Mouse (Mus musculus) CH12.LX (cell line): Measurements from ENCODE around the gene Galnt5. TPM values are rescaled to one million over a fixed set of nuclear protein-coding genes. Genes with fewer than 3 reads are reported as not detected.
A peak's percentile ranks its signal among the peaks of the same experiment; 100 is the strongest.

ENCODE experiments used
- DNase-seq: peaks from one replicate; pipeline ENCODE4 v3.0.0-alpha.2; 2013; ENCODE audit errors: extremely low read depth
- H3K27ac ChIP-seq: 2 replicates; pipeline ENCODE4 v1.5.1; 2012; ENCODE audit warnings: low read depth, mild to moderate bottlenecking, control low read depth, moderate library complexity; ENCODE audit not compliant: insufficient read depth
- H3K27me3 ChIP-seq: replicated peaks from 2 replicates; pipeline ENCODE3; 2012; ENCODE audit warnings: inconsistent platforms
- H3K36me3 ChIP-seq, 2 experiments: replicated peaks in 1 of 2; 2 replicates each; pipeline versions ENCODE3 to v1.6.1; 2012; ENCODE audit warnings: inconsistent platforms in 1 of 2, low read length in 1 of 2, mild to moderate bottlenecking in 1 of 2, mixed read lengths in 1 of 2, moderate library complexity in 1 of 2; ENCODE audit not compliant: control insufficient read depth in 1 of 2, insufficient read depth in 1 of 2
- H3K4me1 ChIP-seq, 2 experiments: 2 replicates each; pipeline ENCODE4 v1.6.1; 2012; ENCODE audit warnings: inconsistent platforms in 1 of 2, moderate library complexity in 1 of 2; ENCODE audit not compliant: insufficient read depth in 2 of 2, control insufficient read depth in 1 of 2
- H3K4me2 ChIP-seq: 2 replicates; pipeline ENCODE4 v1.6.1; 2012; ENCODE audit warnings: low read depth, mild to moderate bottlenecking, control low read depth; ENCODE audit not compliant: poor library complexity, insufficient read depth, severe bottlenecking
- H3K4me3 ChIP-seq, 3 experiments: fragments of 150-350 bp in 1 of 3; sonication (generic) in 1 of 3; replicated peaks in 1 of 3; 2 replicates each; pipeline versions ENCODE3 to v1.5.1; 2011 to 2012; ENCODE audit warnings: low read depth in 2 of 3, low read length in 2 of 3, mild to moderate bottlenecking in 2 of 3, moderate library complexity in 2 of 3, control low read depth in 1 of 3, improper control_type of control experiment in 1 of 3, inconsistent platforms in 1 of 3, mixed read lengths in 1 of 3; ENCODE audit not compliant: poor library complexity in 1 of 3
- H3K79me2 ChIP-seq: replicated peaks from 2 replicates; pipeline ENCODE4 v1.6.1; 2012; ENCODE audit warnings: mild to moderate bottlenecking, moderate library complexity; ENCODE audit not compliant: control insufficient read depth, poor library complexity, insufficient read depth, severe bottlenecking; ENCODE audit errors: extremely low read depth
- H3K9ac ChIP-seq: 2 replicates; pipeline ENCODE4 v1.6.1; 2012; ENCODE audit warnings: low read depth, mild to moderate bottlenecking, control low read depth, moderate library complexity; ENCODE audit not compliant: insufficient read depth
- H3K9me3 ChIP-seq: replicated peaks from 2 replicates; pipeline ENCODE3; 2012; ENCODE audit warnings: low read length, inconsistent platforms, mixed read lengths
- E2F4 ChIP-seq: IDR thresholded peaks from 2 replicates; pipeline ENCODE4 v1.6.1; 2011; ENCODE audit warnings: low read depth, low read length, improper control_type of control experiment; ENCODE audit not compliant: insufficient replicate concordance
- ETS1 ChIP-seq: conservative IDR thresholded peaks from 2 replicates; pipeline ENCODE4 v1.6.1; 2012; ENCODE audit warnings: low read depth, mild to moderate bottlenecking, inconsistent platforms, low read length, improper control_type of control experiment, moderate library complexity
- HCFC1 ChIP-seq: IDR thresholded peaks from 2 replicates; pipeline ENCODE4 v1.6.1; 2012; ENCODE audit warnings: low read depth, mild to moderate bottlenecking, inconsistent platforms, low read length, improper control_type of control experiment
- JUND ChIP-seq: conservative IDR thresholded peaks from 2 replicates; pipeline ENCODE4 v1.6.1; 2011; ENCODE audit warnings: low read depth, low read length, improper control_type of control experiment
- MAFK ChIP-seq: IDR thresholded peaks from 2 replicates; pipeline ENCODE4 v1.6.1; 2011; ENCODE audit warnings: low read length, improper control_type of control experiment; ENCODE audit not compliant: insufficient replicate concordance
- MAX ChIP-seq: IDR thresholded peaks from 2 replicates; pipeline ENCODE4 v1.6.1; 2011; ENCODE audit warnings: low read length, improper control_type of control experiment
- MEF2A ChIP-seq: IDR thresholded peaks from 2 replicates; pipeline ENCODE4 v1.6.1; 2014; ENCODE audit warnings: low read depth, mild to moderate bottlenecking, inconsistent platforms, low read length, improper control_type of control experiment, borderline replicate concordance
- NRF1 ChIP-seq: IDR thresholded peaks from 2 replicates; pipeline ENCODE4 v1.6.1; 2014; ENCODE audit warnings: low read depth, mild to moderate bottlenecking, inconsistent platforms, low read length, improper control_type of control experiment, moderate library complexity
- RAD21 ChIP-seq: IDR thresholded peaks from 2 replicates; pipeline ENCODE4 v1.6.1; 2011; ENCODE audit warnings: low read depth, mild to moderate bottlenecking, low read length, improper control_type of control experiment, moderate library complexity
- SIN3A ChIP-seq: IDR thresholded peaks from 2 replicates; pipeline ENCODE4 v1.6.1; 2012; ENCODE audit warnings: low read length, improper control_type of control experiment, inconsistent platforms
- TBP ChIP-seq: conservative IDR thresholded peaks from 2 replicates; pipeline ENCODE4 v1.6.1; 2011; ENCODE audit warnings: low read depth, low read length, improper control_type of control experiment
- TCF12 ChIP-seq: IDR thresholded peaks from 2 replicates; pipeline ENCODE4 v1.6.1; 2014; ENCODE audit warnings: low read depth, mild to moderate bottlenecking, inconsistent platforms, low read length, improper control_type of control experiment
- UBTF ChIP-seq: IDR thresholded peaks from 2 replicates; pipeline ENCODE4 v1.6.1; 2012; ENCODE audit warnings: low read depth, mild to moderate bottlenecking, inconsistent platforms, low read length, improper control_type of control experiment, moderate library complexity
- ZKSCAN1 ChIP-seq: IDR thresholded peaks from 2 replicates; pipeline ENCODE4 v1.6.1; 2012; ENCODE audit warnings: low read depth, inconsistent platforms, low read length, improper control_type of control experiment, borderline replicate concordance
- dilution Hi-C: fragments of 300-500 bp; cut with MboI; formaldehyde crosslinking; loops from 2 replicates; pipeline ENCODE4 v1.14.3; 2020; ENCODE audit warnings: low sequenced_read_pairs; ENCODE audit not compliant: extremely low pct_unique_long_range_greater_than_20kb, extremely low pct_ligation_motif_present
- in situ Hi-C: fragments of 300-500 bp; cut with MboI; formaldehyde crosslinking; loops from 3 replicates; pipeline ENCODE4 v1.14.3; 2019; ENCODE audit warnings: low sequenced_read_pairs, low pct_ligation_motif_present, low pct_unique_long_range_greater_than_20kb, mixed read lengths
- polyA plus RNA-seq: library from polyadenylated mRNA; unstranded; fragments of >175 nt; gene quantifications from 2 replicates; pipeline ENCODE4 v1.2.1, GENCODE M21; 2012; ENCODE audit warnings: low read depth; ENCODE audit not compliant: insufficient read length
- total RNA-seq, 2 experiments: library from RNA; depleted of rRNA; stranded (reverse); fragments of 300-350 nt in 1 of 2; fragments of >200 nt in 1 of 2; gene quantifications; 2 replicates each; pipeline ENCODE4 v1.2.3; 2012 to 2014

Galnt5 gene
- total RNA-seq (2012; rRNA removed) (0.04 TPM in 1 of 2 replicates, not detected in the other), total RNA-seq (2014; rRNA removed) (not detected in 2 replicates), polyA plus RNA-seq (not detected in 2 replicates)

DNA sequence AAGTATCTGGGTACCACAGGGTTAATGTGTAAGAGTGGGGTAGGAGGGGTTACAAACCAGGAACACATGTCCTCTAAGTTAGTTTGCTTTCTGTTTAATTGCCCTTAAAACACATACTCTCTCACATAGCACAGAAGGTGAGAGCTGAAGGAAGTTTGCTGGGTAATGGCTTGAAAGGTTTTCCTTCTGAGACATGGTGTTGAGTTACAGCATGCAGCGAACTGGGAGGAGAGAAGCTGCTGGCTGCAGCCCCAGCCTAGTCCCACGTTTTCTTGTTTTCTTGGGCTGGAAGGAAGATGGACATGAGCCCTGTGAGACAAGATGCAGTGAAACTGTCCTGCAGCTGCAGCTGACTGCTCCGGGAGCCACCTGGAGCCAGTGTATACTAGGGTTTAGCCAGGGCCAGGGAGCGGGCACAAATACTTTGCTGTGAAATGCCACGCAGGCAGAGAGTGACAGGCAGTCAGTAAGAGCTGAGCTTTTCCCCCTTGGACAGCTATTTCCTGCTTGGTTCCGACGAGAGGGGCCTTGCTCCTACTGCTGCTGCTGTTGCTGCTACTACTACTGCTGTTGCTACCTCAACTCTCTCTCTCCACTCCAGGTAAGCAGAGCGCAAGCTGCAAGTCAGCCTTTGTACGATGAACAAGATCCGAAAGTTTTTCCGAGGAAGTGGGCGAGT lies at the start of gene Galnt5:
Gene Galnt5, plus strand, starts transcription at position 133 of the 679 bp plus-strand sequence.
- no peaks in the 10 kb centered on the region for H3K36me3 ChIP-seq
- TF ChIP-seq MEF2A = no peak
- TF ChIP-seq UBTF = no peak
- TF ChIP-seq MAX = no peak
- no peak for TF ChIP-seq ZKSCAN1
- TF ChIP-seq SIN3A = no peak
- TF ChIP-seq NRF1 = no peak
- no peak for TF ChIP-seq HCFC1
- TF ChIP-seq TBP = no peak
- TF ChIP-seq ETS1 = no peak
- no peak for TF ChIP-seq RAD21
- no peak for DNase-seq
- no peak within 1 kb of the TSS for H3K4me3 ChIP-seq
- no peak within 1 kb of the TSS for H3K9ac ChIP-seq
- H3K27ac ChIP-seq = no peak within 1 kb of the TSS
- dilution Hi-C loops = no loop called here
- H3K27me3 ChIP-seq = no peaks in the 10 kb centered on the region
- H3K4me1 ChIP-seq = peaks cover 5 to 6% of the 10 kb centered on the region in 2 experiments; a peak in 1 of 4 replicates
- no peaks in the 10 kb centered on the region for H3K79me2 ChIP-seq
- H3K9me3 ChIP-seq = no peaks in the 10 kb centered on the region
- peak within 1 kb of the TSS; percentile 41 for H3K4me2 ChIP-seq
- in situ Hi-C loops = no loop called here

DNA sequence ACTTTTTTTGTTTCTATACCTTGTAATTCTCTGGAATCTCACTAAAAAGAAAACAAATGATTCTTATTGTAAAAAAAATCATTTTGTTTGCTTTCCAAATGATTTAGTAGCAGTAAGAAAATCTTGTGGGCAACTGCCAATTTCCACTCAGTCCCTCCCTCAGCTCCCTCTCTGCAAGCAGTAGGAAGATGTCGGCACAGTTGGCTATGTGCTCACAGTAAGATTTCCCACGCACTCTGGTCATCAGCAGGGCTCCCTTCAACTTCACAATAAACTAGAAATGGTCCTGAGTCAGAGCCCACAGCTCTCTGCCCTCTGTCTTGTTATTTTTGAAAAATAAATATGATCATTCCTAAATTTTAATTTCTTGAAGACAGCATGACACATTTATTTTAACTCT lies 46.1 kb upstream of the Galnt5 start:
- Histone ChIP-seq H3K27me3 (no peaks in the 10 kb centered on the region), H3K4me2 (no peak overlapping the region), H3K36me3 (no peaks in the 10 kb centered on the region), H3K27ac (no peak overlapping the region), H3K9me3 (no peaks in the 10 kb centered on the region), H3K4me1 (no peaks in the 10 kb centered on the region), H3K79me2 (no peaks in the 10 kb centered on the region), H3K4me3 (no peak overlapping the region), H3K9ac (no peak overlapping the region)
- in situ Hi-C loops (no loop called here), dilution Hi-C loops (no loop called here)
- DNase-seq = no peak
- no peak for TF ChIP-seq TCF12
- TF ChIP-seq JUND = no peak
- no peak for TF ChIP-seq ZKSCAN1
- no peak for TF ChIP-seq MAFK
- no peak for TF ChIP-seq E2F4
